Mouse (Mus musculus) testis, adult 2 months (tissue): ENCODE measurements at regions not wholly inside any gene's neighbourhood (a gene's known extent, or its start where the extent isn't known, plus 50 kb on each side); places are given as distances from the start of the nearest gene placed in this dataset.

Experiments used
- CTCF ChIP-seq: fragments of 200-500 bp; IDR thresholded peaks from 2 replicates; pipeline ENCODE4 v1.5.1; 2012; ENCODE audit warnings: low read depth, mild to moderate bottlenecking, inconsistent platforms, low read length, moderate library complexity; ENCODE audit not compliant: control insufficient read depth, insufficient read depth, insufficient replicate concordance
- POLR2A ChIP-seq: fragments of 200-500 bp; IDR thresholded peaks from 2 replicates; pipeline ENCODE4 v1.6.1; 2012; ENCODE audit warnings: low read depth, mild to moderate bottlenecking, inconsistent platforms, low read length, moderate library complexity; ENCODE audit not compliant: control insufficient read depth

- TF ChIP-seq POLR2A (no peak), CTCF (no peak)
These were observed 104.2 kb upstream of the Smim15 start for GRCm38 (mm10) chr13:107939916-107940646.
